Mouse (Mus musculus): ENCODE measurements at regions not wholly inside any gene's neighbourhood (a gene's known extent, or its start where the extent isn't known, plus 50 kb on each side); places are given as distances from the start of the nearest gene placed in this dataset.

DNA sequence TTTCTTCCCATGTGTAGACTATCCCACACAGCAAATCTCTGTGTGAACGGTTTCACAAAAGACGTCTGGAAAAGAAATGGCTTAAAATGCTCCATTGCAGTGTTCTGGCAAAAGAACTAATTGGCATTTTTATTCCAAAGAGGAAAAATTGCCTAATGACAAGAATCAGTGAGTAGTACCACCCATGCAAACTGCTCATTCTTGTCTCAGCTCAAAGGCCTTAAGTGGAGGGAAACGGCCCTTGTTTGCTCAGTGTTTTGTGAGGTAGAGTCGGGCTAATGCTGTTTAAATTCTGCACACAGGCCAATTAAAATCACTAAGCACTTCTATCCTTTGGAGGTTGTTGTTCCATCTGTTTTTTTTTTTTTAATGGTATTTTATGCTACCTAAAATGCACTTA lies 95.8 kb upstream of the Sox3 start:
- WGBS: 26% methylated on average over 4 of the region's 4 CpGs
- peak; percentile 48; the same call in 1 of the 2 replicates for ATAC-seq

More for the DNA sequence above, 95.8 kb upstream of the Sox3 start:
- Histone ChIP-seq H3K36me3 (ENCODE audit: poor library complexity, severe bottlenecking) (no peaks in the 10 kb centered on the region), H3K27me3 (no peaks in the 10 kb centered on the region), H3K27ac (no peak overlapping the region), H3K4me2 (no peak overlapping the region), H3K4me3 (no peak overlapping the region), H3K9me3 (replicated peaks) (no peaks in the 10 kb centered on the region), H3K9ac (no peak overlapping the region), H3K4me1 (no peaks in the 10 kb centered on the region)
